Mouse (Mus musculus): ENCODE measurements around the gene Manbal. TPM values are rescaled to one million over a fixed set of nuclear protein-coding genes. Genes with fewer than 3 reads are reported as not detected.
A peak's percentile ranks its signal among the peaks of the same experiment; 100 is the strongest.

Gene Manbal
- 64.9 and 72.3 TPM in 2 replicates for polyA plus RNA-seq (2012; rRNA removed)

DNA sequence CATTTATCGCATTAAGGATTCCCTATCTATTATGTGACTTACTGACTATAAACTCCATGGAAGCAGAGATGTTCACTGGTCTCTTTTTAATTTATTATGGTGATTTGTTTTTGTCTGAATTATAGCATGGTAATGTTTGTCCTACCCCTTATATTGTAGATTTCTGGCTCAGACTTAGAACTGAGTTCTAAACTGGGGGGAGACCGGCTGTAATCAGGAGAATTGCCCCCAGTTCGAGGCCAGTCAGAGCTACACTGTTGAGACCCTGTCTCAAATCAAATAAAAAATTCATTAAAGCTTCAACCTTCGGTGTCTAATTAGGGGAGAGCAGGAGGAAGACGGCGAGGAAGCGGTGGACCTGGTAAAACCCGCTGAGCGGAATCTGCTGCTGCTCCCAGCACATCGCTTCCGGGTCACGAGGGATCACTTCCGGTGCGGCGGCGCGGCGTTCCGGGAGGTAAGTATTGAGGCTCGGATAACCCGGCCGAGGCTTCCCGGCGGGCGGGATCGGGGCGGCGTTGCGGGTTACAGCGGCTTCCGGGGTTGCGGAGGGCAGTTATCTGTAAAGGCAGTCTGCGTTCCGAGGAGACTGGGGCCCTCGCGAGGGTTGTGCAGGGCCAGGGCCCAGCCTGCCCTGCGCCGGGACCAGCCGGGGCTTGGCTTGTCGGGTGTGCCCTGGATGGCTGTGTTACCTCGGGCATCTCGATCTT is at the start of gene Manbal:
Manbal (plus strand) TSS at position 411 of the 710 bp plus-strand sequence.
- WGBS = 4% methylated on average over 42 of the region's 42 CpGs
- DNase-seq (ENCODE audit: low read depth, low spot score) = no peak

DNA sequence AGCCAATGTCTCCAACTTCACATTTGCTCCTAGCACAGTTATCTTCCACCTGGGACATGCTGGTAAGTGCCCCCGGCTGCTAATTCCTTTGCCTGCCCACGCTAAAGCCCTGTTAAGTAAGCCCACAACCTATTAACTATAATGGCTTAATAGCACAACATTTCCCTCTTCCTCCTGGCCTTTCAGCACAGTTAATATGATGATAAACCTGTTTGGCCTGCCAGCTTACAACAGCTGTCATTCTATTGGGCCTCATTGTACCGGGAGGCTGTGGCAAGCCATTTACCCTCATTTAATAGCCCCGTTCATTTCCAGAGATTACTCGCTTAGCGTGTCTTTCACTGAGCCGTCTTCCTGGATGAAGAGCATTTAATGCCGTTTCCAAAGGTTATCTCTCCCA is 47.3 kb upstream of the Manbal start:
- no peak for DNase-seq (ENCODE audit: low read depth, low spot score)
- 58% methylated on average over 8 of the region's 8 CpGs for WGBS

DNA sequence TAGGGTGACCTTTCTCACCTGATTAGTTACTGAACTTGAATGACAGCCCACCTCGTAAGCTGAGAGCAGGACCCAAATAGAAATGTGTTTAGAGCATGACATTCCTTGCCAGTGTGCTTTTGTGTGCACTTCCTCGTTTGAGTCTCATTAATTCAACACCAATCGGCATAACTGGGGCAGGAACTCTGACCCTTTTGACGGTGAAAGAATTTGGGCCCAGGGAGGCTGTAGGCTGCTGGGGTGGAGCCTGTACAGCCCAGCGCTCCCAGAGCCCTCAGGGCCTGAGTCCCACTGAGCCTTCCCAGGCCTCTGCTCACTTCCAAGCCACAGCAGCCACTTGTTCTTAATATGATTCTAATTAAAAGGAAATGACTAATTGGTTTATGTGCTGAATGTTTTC is 46.5 kb upstream of the Manbal start:
- no peak for DNase-seq (ENCODE audit: low read depth, low spot score)
- WGBS = 58% methylated on average over 5 of the region's 5 CpGs

DNA sequence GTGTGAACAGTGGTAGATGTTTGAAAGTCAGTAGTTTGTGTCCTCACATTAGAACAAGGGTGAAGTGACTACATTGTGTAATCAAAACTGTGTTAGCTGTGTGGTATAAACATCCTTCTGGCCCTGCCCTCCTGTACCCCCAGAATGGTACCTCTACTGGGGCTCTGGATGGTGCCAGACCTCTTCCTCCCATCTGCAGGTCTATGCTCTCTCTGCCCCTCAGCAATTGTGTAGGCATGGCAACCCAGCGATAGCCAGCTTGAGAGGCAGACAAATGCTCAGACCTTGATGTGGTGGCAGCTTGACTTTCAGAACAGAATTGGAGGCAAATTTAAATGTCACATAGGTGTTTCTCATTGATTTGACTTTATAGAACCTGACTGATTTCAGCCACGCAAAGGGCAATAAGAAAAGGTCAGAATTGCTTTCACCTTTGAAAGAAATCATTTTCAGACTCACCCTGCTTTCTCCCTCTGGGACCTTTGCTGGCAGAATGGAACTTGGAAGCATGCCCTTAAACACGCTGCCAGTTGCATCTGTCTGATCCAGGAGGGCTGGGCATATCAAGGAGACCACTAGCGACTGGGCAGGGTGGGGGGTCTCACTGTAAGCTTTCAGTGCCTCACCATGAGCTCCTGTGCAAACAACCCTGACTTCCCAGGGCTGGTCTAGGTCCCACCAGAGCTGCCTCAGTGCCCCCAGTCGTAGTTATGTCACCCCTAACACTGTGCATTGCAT is 45.2 kb upstream of the Manbal start:
- WGBS = 84% methylated on average over 5 of the region's 5 CpGs
- DNase-seq (ENCODE audit: low read depth, low spot score) = no peak

DNA sequence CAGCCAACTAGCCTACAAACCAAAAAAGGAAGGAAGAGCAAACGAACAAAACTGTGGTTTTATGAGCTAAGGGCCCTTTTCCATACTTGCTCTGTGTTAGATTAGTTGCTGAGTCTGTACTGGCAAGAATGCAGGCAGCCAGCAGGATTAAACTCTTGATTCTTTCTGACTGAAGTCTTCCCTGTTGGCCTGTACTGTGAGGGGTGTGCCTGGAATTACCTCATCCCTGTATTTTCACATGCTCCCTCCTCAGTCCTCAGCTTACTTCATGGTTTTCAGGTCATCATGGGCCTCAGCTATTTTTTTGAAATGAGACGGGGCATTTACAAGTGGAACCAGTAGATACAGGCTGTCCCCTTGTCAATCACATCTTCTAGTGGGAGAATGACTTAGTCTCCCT is 42.2 kb upstream of the Manbal start:
- 51% methylated on average over 2 of the region's 2 CpGs for WGBS
- DNase-seq (ENCODE audit: low read depth, low spot score) = no peak

DNA sequence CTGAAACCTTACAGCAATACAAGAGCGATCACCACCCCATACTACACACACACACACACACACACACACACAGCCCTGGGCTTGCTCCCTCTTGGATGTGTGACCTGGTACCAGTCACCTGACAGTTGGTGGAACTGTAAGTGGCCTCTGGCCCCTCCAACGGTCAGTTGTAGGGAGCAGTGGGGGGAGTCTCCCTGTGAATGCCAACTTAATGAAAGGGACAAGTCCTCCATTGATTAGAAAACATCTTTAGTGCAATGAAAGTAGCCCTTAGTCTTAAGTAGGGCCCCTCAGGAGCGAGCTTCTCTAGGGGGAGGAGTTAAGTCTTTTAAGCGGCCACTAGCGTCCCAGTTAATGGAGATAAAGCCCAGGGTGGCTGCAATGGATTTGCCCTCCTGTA is 39.3 kb upstream of the Manbal start:
- WGBS = 78% methylated on average over 5 of the region's 5 CpGs
- no peak for DNase-seq (ENCODE audit: low read depth, low spot score)

DNA sequence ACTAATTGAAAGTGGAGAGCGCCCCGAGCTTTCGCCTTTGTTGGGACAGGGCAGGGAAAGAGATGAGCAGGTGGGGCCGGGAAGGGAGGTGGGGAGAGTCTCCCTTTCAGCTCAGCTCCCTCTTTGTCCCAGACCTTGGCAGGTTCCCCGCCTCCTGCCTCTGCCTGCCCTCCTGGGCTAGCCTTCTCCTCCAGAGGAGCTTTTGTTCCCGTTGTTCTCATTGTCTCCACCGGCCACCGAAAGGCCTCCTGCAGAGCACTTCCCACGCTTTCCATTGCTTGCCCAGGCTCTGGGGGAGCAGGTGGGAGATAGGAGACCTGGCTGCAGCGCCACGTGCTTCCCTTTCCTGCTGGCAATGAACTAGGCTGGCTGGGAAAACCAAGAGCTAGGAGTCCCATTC is 38.8 kb upstream of the Manbal start:
- WGBS = 72% methylated on average over 11 of the region's 11 CpGs
- no peak for DNase-seq (ENCODE audit: low read depth, low spot score)

DNA sequence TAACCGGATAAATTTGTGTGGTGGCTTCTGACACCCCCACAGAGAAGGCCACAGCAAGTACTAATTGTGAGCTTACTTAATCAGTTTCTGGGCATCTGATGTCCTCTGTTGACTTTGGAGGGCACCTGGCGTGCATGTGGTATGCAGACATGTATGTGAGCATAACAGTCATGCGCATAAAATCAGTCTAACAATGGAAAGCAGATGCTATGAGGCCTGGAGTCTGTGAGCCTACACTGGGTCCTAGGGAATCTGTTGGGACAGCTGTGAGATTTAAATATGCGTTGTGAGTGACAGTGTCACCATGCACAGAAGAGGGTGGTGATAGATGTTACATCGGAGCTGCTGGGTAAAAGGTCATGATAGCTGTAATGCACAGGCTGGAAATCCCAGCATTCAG is 35.3 kb upstream of the Manbal start:
- WGBS = 75% methylated on average over 5 of the region's 5 CpGs
- no peak for DNase-seq (ENCODE audit: low read depth, low spot score)

DNA sequence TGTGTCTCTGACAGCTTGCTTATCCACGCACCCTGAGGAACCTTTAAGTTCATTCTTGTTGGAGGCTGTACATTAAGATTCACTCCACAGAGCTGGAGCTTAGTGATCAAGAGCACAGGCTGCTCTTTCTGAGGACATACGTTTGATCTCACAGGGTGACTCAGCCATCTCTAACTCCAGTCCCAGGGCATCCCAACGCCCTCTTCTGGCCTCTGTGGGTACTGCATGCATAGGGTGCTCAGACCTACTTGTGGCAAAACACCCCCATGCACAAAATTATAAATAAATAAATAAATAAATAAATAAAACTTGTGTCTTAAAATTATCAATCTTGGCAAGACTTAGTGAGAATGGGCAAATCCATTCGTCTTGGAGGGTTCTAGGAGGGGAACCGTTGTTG is 28.7 kb upstream of the Manbal start:
- DNase-seq (ENCODE audit: low read depth, low spot score) = peak; percentile 32
- WGBS = 35% methylated on average over 5 of the region's 5 CpGs

DNA sequence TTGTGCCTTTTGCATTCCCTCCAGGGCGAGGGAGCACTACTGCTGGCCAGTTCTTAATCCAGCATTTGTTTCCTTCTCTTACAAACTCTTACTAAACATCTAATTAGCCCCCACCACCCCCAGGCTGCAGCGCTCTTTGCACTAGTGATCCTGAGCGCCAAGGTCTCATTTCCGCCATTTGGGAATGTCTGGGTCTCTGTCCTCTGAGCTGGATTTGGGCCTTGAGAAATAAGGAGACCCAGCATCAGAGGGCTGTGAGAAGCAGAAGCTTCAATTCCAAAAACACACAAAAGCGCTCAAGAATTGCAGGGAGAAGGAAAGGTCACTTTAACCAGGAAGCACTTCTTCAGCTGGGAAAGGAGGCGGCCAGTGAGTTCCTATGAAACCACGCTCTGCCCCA is 27.9 kb upstream of the Manbal start:
- 72% methylated on average over 7 of the region's 7 CpGs for WGBS
- DNase-seq (ENCODE audit: low read depth, low spot score) = no peak

DNA sequence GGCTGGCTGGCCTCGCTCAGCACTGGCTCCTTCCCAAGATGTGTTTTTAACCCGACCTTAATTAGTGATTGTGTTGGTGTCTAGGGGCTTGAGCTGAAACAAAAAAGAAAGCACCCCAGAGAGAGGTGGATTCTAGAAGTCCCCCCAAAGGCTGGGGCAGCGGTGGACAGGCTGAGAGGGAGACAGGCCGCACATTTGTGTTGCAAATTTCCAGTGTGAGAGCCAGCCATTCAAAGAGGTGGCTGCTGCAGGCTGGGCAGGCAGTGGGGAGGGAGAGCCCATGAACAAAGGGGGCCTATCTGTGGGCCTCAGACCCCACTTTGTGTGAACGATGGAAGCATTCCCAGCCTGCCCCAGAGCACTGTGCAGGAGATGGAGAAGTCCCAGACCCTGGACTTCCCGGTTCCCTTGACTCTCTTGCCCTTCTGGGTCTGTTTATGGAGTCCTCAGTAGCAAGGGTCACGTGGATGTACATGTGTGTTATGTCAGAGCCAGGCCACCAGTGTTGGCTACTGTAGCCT is 27.1 kb upstream of the Manbal start:
- no peak for DNase-seq (ENCODE audit: low read depth, low spot score)
- WGBS = 58% methylated on average over 7 of the region's 7 CpGs

DNA sequence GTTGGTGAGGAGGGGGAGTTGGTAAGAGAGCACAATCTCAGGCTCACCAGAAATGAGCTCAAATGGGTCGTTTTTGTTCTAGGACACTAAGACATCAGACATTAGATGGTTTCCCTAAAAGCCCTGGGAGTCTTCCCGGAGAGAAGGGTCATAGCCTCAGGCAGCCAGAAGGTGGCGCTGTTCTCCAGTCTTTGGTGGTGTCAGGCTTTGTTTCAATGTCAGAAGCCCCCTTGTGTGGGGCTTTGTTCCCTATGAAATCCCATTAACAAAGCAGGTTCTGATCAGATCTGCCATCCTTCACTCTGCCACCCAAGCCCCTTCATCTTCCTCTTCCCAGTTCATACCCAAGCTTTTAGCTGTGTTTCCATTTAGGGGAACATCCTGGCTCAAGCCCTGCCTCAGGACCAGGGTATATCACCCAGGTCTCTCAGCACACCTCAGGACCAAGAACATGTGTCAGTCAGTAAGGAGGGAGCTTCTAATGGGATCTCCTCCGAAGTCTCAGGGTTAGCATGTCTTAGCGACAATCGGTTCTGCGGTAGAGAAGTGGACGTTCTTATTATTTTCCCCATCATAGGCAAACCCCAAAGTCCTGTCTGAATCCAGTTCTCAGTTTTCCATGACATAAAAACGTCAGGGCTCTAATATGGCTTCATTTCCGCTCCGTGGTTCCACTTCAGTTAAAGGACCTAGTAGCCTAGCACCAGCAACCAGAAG is 25.7 kb upstream of the Manbal start:
- 49% methylated on average over 11 of the region's 11 CpGs for WGBS

DNA sequence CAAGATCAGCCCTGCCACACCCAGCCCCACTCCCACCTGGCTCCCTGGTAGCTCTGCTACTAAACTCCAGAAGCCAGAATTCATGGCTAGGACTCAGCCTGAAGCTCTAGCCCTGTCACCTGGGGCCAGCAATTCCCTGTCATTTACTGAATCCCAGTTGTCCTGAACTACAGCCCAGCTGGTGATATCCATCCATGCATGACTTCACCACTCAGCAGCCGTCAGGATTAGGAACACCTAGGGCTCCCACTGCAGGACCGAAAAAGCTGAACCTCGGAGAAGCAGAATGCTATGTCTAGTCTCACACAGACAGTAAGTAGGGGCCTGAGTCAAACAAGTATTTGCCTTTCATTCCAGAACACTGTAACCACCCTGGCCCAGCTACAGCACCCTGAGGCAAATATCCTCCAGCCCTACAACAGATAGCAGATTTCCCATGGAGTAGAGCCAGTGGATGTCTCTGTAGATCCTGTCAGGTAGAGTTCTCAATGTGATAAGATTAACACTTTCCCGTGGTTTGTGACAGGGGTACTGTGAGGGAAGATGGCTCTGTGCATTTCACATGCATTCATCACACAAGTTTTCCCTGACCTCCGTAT is 25.0 kb upstream of the Manbal start:
- no peak for DNase-seq (ENCODE audit: low read depth, low spot score)

More for the DNA sequence above, 25.7 kb upstream of the Manbal start:
- DNase-seq (ENCODE audit: low read depth, low spot score) = no peak

DNA sequence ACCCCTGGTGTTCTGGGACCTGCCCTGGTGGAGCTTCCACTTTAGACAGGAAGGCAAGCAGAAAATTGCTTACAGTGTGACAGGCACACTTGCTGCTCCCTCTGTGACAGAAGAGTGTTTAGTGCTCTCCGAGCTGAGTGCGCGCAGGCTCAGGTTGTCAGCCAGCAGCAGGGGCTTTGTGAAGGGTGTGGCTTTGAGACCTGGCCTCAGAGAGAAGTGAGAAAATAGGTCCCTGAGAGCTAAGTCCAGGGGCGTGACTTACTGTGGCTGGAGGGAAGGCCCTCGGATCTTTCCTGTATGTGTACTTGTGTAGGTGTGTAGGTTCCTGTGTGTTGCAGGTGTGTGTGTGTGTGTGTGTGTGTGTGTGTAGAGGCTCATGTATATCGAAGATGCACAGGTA is 24.1 kb upstream of the Manbal start:
- no peak for DNase-seq (ENCODE audit: low read depth, low spot score)
- WGBS = 48% methylated on average over 6 of the region's 6 CpGs

More for the DNA sequence above, 25.0 kb upstream of the Manbal start:
- WGBS = 82% methylated on average over 5 of the region's 5 CpGs

DNA sequence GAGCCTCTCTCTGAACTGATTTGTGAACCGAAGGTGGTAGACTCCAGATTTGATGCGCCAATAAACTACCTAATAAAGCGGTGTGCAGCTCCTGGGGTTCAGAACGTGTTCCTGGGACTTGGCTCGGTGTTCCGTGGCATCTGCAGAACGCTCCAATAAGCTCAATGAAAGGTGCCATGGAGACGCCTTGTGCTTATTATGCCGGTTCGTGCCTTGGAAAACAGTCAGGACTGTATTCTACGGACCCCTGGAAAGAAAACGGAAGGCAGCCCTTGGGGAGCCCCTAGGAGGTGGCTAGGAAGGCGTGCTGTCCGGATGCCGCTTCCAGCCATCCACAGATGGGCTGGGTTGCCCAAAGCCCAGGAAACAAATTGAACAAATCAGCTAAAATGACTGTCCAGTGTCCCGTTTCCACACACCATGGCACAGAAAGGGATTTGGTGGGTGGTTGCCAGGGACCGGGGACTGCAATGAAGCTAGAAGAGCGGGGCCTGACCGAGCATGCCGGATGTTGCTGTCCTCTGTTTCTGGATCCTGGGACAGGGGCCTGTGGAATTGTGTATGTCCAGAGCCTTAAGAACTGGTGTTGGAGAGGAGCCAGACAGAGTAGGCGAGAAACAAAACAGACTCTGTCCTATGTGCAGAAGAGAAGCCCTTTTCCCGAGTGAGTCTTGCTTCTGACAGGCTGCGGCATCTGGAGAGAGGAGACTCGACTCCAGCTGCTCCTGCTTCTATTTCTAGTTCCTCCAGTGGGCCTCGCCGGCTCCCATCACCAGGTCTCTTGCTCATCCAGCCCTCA is 19.8 kb upstream of the Manbal start, which contains the start of gene Ghrh:
Ghrh (minus strand) TSS at position 146 of the 799 bp plus-strand sequence.
- no peak for DNase-seq (ENCODE audit: low read depth, low spot score)
- WGBS = 72% methylated on average over 26 of the region's 26 CpGs

DNA sequence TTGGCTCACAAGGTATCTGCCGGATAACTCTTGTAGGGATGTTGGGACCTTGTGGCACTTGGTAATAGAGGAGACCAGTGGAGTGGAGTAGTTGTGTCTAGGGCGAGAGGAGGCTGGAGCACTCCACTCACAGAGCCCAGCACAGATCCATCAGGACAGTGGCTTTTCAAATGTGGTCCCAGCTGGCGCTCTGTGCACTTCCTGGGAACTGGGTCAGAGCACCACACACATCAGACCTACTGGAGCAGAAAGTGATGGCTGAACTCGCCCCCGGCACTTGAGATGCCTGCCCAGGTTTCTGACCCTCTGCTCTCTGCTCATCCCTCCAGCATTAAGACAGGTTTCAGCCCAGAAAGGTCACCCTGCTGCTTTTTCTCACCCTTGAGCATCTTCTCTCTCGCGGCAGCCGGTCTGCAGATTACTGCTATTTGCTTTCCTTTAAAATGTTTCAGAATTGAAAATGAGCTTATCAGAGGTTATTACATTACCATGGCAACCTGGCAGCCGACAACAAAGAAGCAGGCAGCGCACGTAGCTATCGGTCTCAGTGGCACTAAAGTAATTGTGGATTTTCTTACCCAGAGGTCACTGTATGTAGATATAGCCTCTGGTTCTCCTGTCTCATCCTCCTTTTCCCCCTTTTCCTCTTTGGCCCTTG is 18.1 kb upstream of the Manbal start:
- 47% methylated on average over 12 of the region's 12 CpGs for WGBS
- no peak for DNase-seq (ENCODE audit: low read depth, low spot score)

DNA sequence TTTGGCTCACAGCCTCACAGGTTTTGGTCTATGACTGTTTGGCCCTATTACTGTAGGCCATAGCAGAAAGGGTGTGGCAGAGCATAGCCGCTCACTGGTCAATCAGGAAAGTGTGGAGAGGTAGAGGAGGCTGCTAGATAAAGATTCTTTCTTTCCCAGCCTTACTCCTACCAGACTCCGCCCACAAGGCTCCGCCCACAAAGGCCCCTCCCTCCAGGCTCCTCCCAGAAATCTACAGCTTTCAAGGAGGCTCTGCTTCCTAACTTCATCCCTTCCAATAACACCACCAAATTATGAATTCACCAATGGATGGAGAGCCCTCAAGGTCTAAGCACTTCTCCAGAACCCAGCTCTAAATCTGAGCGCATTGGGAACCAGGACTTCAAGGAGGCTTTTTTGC is 14.2 kb upstream of the Manbal start:
- 60% methylated on average over 4 of the region's 4 CpGs for WGBS
- no peak for DNase-seq (ENCODE audit: low read depth, low spot score)

DNA sequence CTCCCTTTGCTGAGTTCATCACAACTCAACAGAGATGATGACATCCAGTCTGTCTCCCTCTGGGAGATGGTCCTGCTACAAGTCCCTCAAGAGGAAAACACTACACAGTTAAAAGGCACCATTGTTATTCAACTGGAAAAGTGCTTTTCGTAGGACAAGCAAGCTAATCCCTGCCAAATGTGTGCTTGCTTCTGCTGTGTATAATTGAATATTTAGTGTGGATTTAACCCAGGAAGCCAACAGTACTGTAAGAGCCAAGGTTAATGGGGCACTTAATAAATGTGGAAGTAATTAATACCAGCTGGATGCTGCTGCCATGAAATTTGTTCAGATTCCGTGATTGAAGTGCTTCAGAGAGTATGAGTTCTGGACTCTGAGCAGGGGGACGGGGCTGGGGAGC is 13.3 kb upstream of the Manbal start:
- no peak for DNase-seq (ENCODE audit: low read depth, low spot score)
- 77% methylated on average over 3 of the region's 3 CpGs for WGBS

DNA sequence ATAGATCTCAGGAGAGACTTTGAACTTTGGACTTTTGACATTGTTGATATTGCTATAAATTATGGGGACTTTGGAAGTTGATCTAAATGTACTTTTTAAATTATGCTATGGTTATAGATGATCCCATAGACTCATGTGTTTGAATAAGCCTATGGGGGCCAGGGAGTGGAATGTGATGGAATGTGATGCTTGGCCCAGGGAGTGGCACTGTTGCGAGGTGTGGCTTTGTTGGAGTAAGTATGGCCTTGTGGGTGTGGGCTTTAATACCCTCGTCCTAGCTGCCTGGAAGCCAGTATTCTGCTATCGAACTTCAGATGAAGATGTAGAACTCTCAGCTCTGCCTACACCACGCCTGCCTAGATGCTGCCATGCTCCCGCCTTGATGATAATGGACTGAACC is 7.4 kb upstream of the Manbal start:
- WGBS = 52% methylated on average over 5 of the region's 5 CpGs

More for the DNA sequence above, 7.4 kb upstream of the Manbal start:
- no peak for DNase-seq (ENCODE audit: low read depth, low spot score)
